Mouse (Mus musculus) ES-Bruce4 (cell line): Measurements from ENCODE around the gene Med13. TPM values are rescaled to one million over a fixed set of nuclear protein-coding genes. Genes with fewer than 3 reads are reported as not detected.

ENCODE experiments used
- H3K27ac ChIP-seq: 2 replicates; pipeline ENCODE4 v1.5.1; 2012; ENCODE audit warnings: low read length, inconsistent platforms; ENCODE audit not compliant: insufficient read depth
- H3K27me3 ChIP-seq: 2 replicates; pipeline ENCODE4 v1.6.1; 2012; ENCODE audit warnings: mild to moderate bottlenecking, low read length, inconsistent platforms; ENCODE audit not compliant: control insufficient read depth, poor library complexity, insufficient read depth, severe bottlenecking
- H3K36me3 ChIP-seq: 2 replicates; pipeline ENCODE4 v1.6.1; 2012; ENCODE audit warnings: inconsistent platforms, mild to moderate bottlenecking, low read length, moderate library complexity; ENCODE audit not compliant: control insufficient read depth, poor library complexity, insufficient read depth, severe bottlenecking
- H3K4me1 ChIP-seq: one replicate; pipeline ENCODE4 v1.8.1; 2011; ENCODE audit warnings: low read length; ENCODE audit not compliant: control insufficient read depth, insufficient read depth
- H3K4me3 ChIP-seq: 2 replicates; pipeline ENCODE4 v1.5.1; 2011; ENCODE audit warnings: low read depth, mild to moderate bottlenecking, low read length
- H3K9ac ChIP-seq: 2 replicates; pipeline ENCODE4 v1.6.1; 2012; ENCODE audit warnings: low read depth, mild to moderate bottlenecking, inconsistent platforms; ENCODE audit not compliant: poor library complexity, severe bottlenecking
- H3K9me3 ChIP-seq: replicated peaks from 2 replicates; pipeline ENCODE4 v1.6.1; 2012; ENCODE audit warnings: mild to moderate bottlenecking, low read length, inconsistent platforms; ENCODE audit not compliant: control insufficient read depth, poor library complexity, insufficient read depth, severe bottlenecking
- CTCF ChIP-seq: IDR thresholded peaks from one replicate; pipeline ENCODE4 v1.8.1; 2011; ENCODE audit warnings: low read depth, low read length
- EP300 ChIP-seq: IDR thresholded peaks from 2 replicates; pipeline ENCODE4 v1.6.1; 2011; ENCODE audit warnings: low read depth, low read length; ENCODE audit not compliant: insufficient read depth
- POLR2A ChIP-seq: IDR thresholded peaks from one replicate; pipeline ENCODE4 v1.8.1; 2011; ENCODE audit warnings: low read length; ENCODE audit not compliant: insufficient read depth
- polyA plus RNA-seq: library from polyadenylated mRNA; stranded (reverse); fragments of >200 nt; gene quantifications from 2 replicates; pipeline ENCODE4 v1.2.4, GENCODE M21; 2011; ENCODE audit warnings: low read depth; ENCODE audit not compliant: missing spikeins, insufficient read depth, insufficient read length

Gene Med13
- polyA plus RNA-seq, 1 experiment: 58.7 TPM

GRCm38 (mm10) chr11:86231781-86232350 is 125.5 kb downstream of the Med13 start:
- H3K27me3 ChIP-seq: no peaks in the 10 kb centered on the region
- H3K4me3 ChIP-seq: no peak overlapping the region
- H3K27ac ChIP-seq: no peak overlapping the region
- no peaks in the 10 kb centered on the region for H3K4me1 ChIP-seq
- peaks cover 27% of the 10 kb centered on the region for H3K36me3 ChIP-seq
- H3K9ac ChIP-seq: no peak overlapping the region
- H3K9me3 ChIP-seq: no peaks in the 10 kb centered on the region
- TF ChIP-seq POLR2A (no peak), EP300 (no peak), CTCF (no peak)

- Histone ChIP-seq H3K36me3 (peaks cover 33% of the 10 kb centered on the region), H3K4me1 (no peaks in the 10 kb centered on the region), H3K4me3 (no peak overlapping the region), H3K9ac (no peak overlapping the region), H3K27me3 (no peaks in the 10 kb centered on the region), H3K9me3 (no peaks in the 10 kb centered on the region), H3K27ac (no peak overlapping the region)
- TF ChIP-seq EP300 (no peak), CTCF (no peak), POLR2A (no peak)
Observed at GRCm38 (mm10) chr11:86226646-86227180, 130.7 kb downstream of the Med13 start.

DNA sequence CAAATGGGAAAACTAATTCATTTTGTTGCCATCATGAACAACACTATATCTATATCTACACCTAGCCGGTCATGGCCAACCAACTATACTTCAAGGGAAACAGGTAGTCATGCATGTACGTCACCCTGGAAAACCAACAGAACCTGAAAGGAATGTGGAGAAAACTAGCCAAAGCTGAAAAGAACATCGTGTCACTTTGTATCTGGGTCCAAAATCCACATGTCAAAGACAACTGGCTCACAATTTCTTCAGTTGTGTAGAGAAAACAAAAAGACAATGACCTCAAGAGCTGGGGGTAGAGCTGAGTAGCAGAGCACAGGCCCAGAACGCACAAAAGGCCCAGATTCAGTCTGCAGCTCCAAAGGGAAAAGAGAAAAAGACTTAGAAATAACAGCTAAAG is 131.6 kb downstream of the Med13 start:
- Histone ChIP-seq H3K4me1 (no peaks in the 10 kb centered on the region), H3K9ac (no peak overlapping the region), H3K4me3 (no peak overlapping the region), H3K27ac (no peak overlapping the region), H3K27me3 (no peaks in the 10 kb centered on the region), H3K36me3 (peaks cover 31% of the 10 kb centered on the region), H3K9me3 (no peaks in the 10 kb centered on the region)
- TF ChIP-seq CTCF (no peak), POLR2A (no peak), EP300 (no peak)

Other genes starting within 250 kb of the Med13 start
- 15.2 and 17.6 TPM in 2 replicates for gene Brip1, start 156.4 kb downstream of the Med13 start, polyA plus RNA-seq
- 48.7 and 51.0 TPM in 2 replicates for gene Ints2, start 100.0 kb downstream of the Med13 start, polyA plus RNA-seq
- 25.0 and 30.3 TPM in 2 replicates for gene Rnft1, start 127.1 kb upstream of the Med13 start, polyA plus RNA-seq
- gene Rps6kb1, start 187.2 kb upstream of the Med13 start, polyA plus RNA-seq: 82.2 and 86.3 TPM in 2 replicates
- gene Tubd1, start 187.4 kb upstream of the Med13 start, polyA plus RNA-seq: 9.7 and 12.1 TPM in 2 replicates